Mouse (Mus musculus): Measurements from ENCODE around the gene Spi1. TPM values are rescaled to one million over a fixed set of nuclear protein-coding genes. Genes with fewer than 3 reads are reported as not detected.

Spi1 gene
- polyA plus RNA-seq, 2 experiments: 10.6 to 14.1 TPM

DNA sequence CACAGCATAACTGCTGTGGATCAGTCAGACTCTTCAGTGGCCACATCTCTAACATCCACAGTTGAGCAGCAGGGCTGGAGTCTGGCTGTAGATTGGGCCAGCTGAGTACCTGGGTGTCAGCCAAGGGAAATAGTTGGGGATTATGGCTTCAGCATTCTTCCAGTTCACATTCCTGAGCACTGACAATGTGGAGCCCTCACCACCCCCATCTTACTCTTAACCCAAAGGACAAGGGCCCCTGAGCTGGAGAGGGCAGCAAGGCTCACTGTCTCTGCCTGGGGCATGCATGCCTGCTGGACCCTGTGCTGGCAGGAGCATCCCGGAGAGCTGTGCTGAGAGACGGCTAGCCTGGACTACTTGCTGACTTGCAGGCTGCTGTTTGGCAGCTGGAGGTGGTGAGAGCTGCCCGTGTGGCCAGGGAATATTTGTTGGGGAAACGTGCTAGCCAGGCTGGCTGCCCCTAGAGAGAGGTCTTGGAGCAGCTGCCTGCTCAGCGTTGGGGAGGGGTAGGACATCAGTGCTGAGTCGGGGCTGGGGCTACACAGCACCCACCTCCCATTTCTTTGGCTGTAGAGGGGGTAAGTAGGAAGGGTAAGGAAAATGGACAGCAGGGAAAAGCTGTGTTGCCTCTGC is 20.2 kb upstream of the Spi1 start:
- no peaks in the 10 kb centered on the region for H3K27me3 ChIP-seq (ENCODE audit: control insufficient read depth, insufficient read depth, low read length)
- no peak overlapping the region for H3K9ac ChIP-seq (ENCODE audit: low read depth, low read length, severe bottlenecking)
- ATAC-seq (ENCODE audit: low FRiP score, low read depth) (peak; percentile 32), DNase-seq (ENCODE audit: low spot score) (peak; percentile 80)
- H3K4me3 ChIP-seq (replicated peaks; ENCODE audit: low read length): no peak overlapping the region
- no peaks in the 10 kb centered on the region for H3K9me3 ChIP-seq (ENCODE audit: control insufficient read depth, low read length)
- H3K4me2 ChIP-seq (replicated peaks; ENCODE audit: low read depth, low read length, severe bottlenecking): no peak overlapping the region
- no peak for TF ChIP-seq POLR2A (IDR thresholded peaks at IDR 0.05; ENCODE audit: borderline replicate concordance, extremely low read depth, insufficient read depth, insufficient read length)
- no peaks in the 10 kb centered on the region for H3K4me1 ChIP-seq (ENCODE audit: control insufficient read depth, insufficient read depth, low read length)
- H3K27ac ChIP-seq (replicated peaks; ENCODE audit: low read depth, low read length): peak overlapping the region; percentile 33; the same call in 1 of the 2 replicates
- 78% methylated on average over 6 of the region's 6 CpGs for WGBS
- peaks cover 85% of the 10 kb centered on the region for H3K36me3 ChIP-seq (ENCODE audit: control insufficient read depth, insufficient read depth, low read length)

GRCm38 (mm10) chr2:91062779-91063606 is 19.2 kb upstream of the Spi1 start:
- no peak overlapping the region for H3K4me3 ChIP-seq (replicated peaks; ENCODE audit: low read length)
- no peak overlapping the region for H3K9ac ChIP-seq (ENCODE audit: low read depth, low read length, severe bottlenecking)
- peak overlapping the region; percentile 33 for H3K27ac ChIP-seq (replicated peaks; ENCODE audit: low read depth, low read length)
- no peaks in the 10 kb centered on the region for H3K27me3 ChIP-seq (ENCODE audit: control insufficient read depth, insufficient read depth, low read length)
- no peaks in the 10 kb centered on the region for H3K4me1 ChIP-seq (ENCODE audit: control insufficient read depth, insufficient read depth, low read length)
- no peak for TF ChIP-seq POLR2A (IDR thresholded peaks at IDR 0.05; ENCODE audit: borderline replicate concordance, extremely low read depth, insufficient read depth, insufficient read length)
- WGBS: 93% methylated on average over 16 of the region's 16 CpGs
- DNase-seq (ENCODE audit: low spot score) (no peak), ATAC-seq (ENCODE audit: low FRiP score, low read depth) (no peak)
- no peaks in the 10 kb centered on the region for H3K9me3 ChIP-seq (ENCODE audit: control insufficient read depth, low read length)
- peaks cover 82% of the 10 kb centered on the region for H3K36me3 ChIP-seq (ENCODE audit: control insufficient read depth, insufficient read depth, low read length)
- H3K4me2 ChIP-seq (replicated peaks; ENCODE audit: low read depth, low read length, severe bottlenecking): no peak overlapping the region

- Histone ChIP-seq H3K27me3 (ENCODE audit: control insufficient read depth, insufficient read depth, low read length) (no peaks in the 10 kb centered on the region), H3K4me2 (replicated peaks; ENCODE audit: low read depth, low read length, severe bottlenecking) (no peak overlapping the region), H3K27ac (replicated peaks; ENCODE audit: low read depth, low read length) (no peak overlapping the region), H3K4me1 (ENCODE audit: control insufficient read depth, insufficient read depth, low read length) (peaks cover 11% of the 10 kb centered on the region), H3K4me3 (replicated peaks; ENCODE audit: low read length) (no peak overlapping the region), H3K9me3 (ENCODE audit: control insufficient read depth, low read length) (no peaks in the 10 kb centered on the region), H3K36me3 (ENCODE audit: control insufficient read depth, insufficient read depth, low read length) (peaks cover 75% of the 10 kb centered on the region), H3K9ac (ENCODE audit: low read depth, low read length, severe bottlenecking) (no peak overlapping the region)
- 88% methylated on average over 6 of the region's 6 CpGs for WGBS
- no peak for DNase-seq (ENCODE audit: low spot score)
- ATAC-seq (ENCODE audit: low FRiP score, low read depth): no peak
- TF ChIP-seq POLR2A (IDR thresholded peaks at IDR 0.05; ENCODE audit: borderline replicate concordance, extremely low read depth, insufficient read depth, insufficient read length): no peak
Measured at GRCm38 (mm10) chr2:91064211-91064610, 18.0 kb upstream of the Spi1 start.

DNA sequence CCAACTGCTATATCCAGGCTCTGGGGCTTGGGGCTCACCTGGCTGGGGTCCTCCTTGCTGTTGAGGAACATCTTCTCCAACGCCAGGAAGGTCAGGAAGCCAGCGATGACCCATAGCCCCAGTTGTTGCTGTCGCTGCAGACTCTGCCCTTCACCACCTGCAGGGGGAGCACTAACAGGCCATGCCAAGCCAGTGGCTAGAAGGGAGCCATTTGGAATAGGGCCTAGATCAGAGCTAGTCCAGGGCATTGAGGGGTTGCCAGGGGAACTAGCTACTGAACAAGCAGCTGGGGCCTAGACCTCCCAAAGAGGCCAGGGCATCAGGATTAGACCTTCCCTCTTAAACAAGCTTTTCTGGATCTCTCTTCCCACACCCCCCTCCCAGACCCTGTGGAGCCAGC is 16.6 kb upstream of the Spi1 start:
- DNase-seq (ENCODE audit: low spot score): no peak
- no peak for TF ChIP-seq POLR2A (IDR thresholded peaks at IDR 0.05; ENCODE audit: borderline replicate concordance, extremely low read depth, insufficient read depth, insufficient read length)
- Histone ChIP-seq H3K4me2 (replicated peaks; ENCODE audit: low read depth, low read length, severe bottlenecking) (no peak overlapping the region), H3K27me3 (ENCODE audit: control insufficient read depth, insufficient read depth, low read length) (no peaks in the 10 kb centered on the region), H3K36me3 (ENCODE audit: control insufficient read depth, insufficient read depth, low read length) (peaks cover 65% of the 10 kb centered on the region), H3K9me3 (ENCODE audit: control insufficient read depth, low read length) (no peaks in the 10 kb centered on the region), H3K4me1 (ENCODE audit: control insufficient read depth, insufficient read depth, low read length) (peaks cover 12% of the 10 kb centered on the region), H3K4me3 (replicated peaks; ENCODE audit: low read length) (no peak overlapping the region), H3K9ac (ENCODE audit: low read depth, low read length, severe bottlenecking) (no peak overlapping the region), H3K27ac (replicated peaks; ENCODE audit: low read depth, low read length) (no peak overlapping the region)
- WGBS: 53% methylated on average over 3 of the region's 3 CpGs
- ATAC-seq (ENCODE audit: low FRiP score, low read depth): no peak

- no peak for TF ChIP-seq POLR2A (IDR thresholded peaks at IDR 0.05; ENCODE audit: borderline replicate concordance, extremely low read depth, insufficient read depth, insufficient read length)
- H3K4me1 ChIP-seq (ENCODE audit: control insufficient read depth, insufficient read depth, low read length): peaks cover 19% of the 10 kb centered on the region
- H3K36me3 ChIP-seq (ENCODE audit: control insufficient read depth, insufficient read depth, low read length): peaks cover 56% of the 10 kb centered on the region
- H3K9me3 ChIP-seq (ENCODE audit: control insufficient read depth, low read length): no peaks in the 10 kb centered on the region
- no peaks in the 10 kb centered on the region for H3K27me3 ChIP-seq (ENCODE audit: control insufficient read depth, insufficient read depth, low read length)
- 76% methylated on average over 3 of the region's 3 CpGs for WGBS
- no peak for ATAC-seq (ENCODE audit: low FRiP score, low read depth)
- H3K27ac ChIP-seq (replicated peaks; ENCODE audit: low read depth, low read length): no peak overlapping the region
- H3K9ac ChIP-seq (ENCODE audit: low read depth, low read length, severe bottlenecking): no peak overlapping the region
- H3K4me2 ChIP-seq (replicated peaks; ENCODE audit: low read depth, low read length, severe bottlenecking): no peak overlapping the region
- no peak for DNase-seq (ENCODE audit: low spot score)
- H3K4me3 ChIP-seq (replicated peaks; ENCODE audit: low read length): no peak overlapping the region
Measured at GRCm38 (mm10) chr2:91066455-91066854, 15.7 kb upstream of the Spi1 start.

All from limb, embryonic 14.5 days (tissue).